10 mouse cellular contexts compared by ENCODE assay signal in genomic region chr5:140997767-140998166, GRCm38 (mm10). TPM values are rescaled to one million over a fixed set of nuclear protein-coding genes. Genes with fewer than 3 reads are reported as not detected.
DNase-seq lines count a peak whose midpoint lies in the region; ATAC-seq and TF ChIP-seq lines count a peak whose summit lies in the region.
"Had no signal": no experiment of that assay in that cellular context is flagged by ENCODE, and none has a peak within 500 bp of the region (broad histone marks: within the 10 kb centered on the region; RNA-seq: fewer than 3 reads in every experiment).

No protein-coding gene starts in this region.

- no peak for DNase-seq in gastrocnemius, adult 2 months
- no peak for DNase-seq in gastrocnemius, postnatal 36 days
- no peak for DNase-seq in midbrain, postnatal 0 days (ENCODE audit: low spot score)
- peak; percentile 75 for DNase-seq in induced T-regulatory cell, adult 2 months (ENCODE audit: low read depth)
- DNase-seq in frontal cortex, postnatal 10 days (ENCODE audit: low spot score in 2 of 2), result no peak
- DNase-seq in adrenal gland, postnatal 25 days, result no peak
- no peak for DNase-seq in gastrocnemius, adult 18-20 months (ENCODE audit: low spot score)

- no peak overlapping the region for H3K9ac ChIP-seq in midbrain, postnatal 0 days (replicated peaks; ENCODE audit: low read length, poor library complexity, severe bottlenecking)
- H3K9ac ChIP-seq in midbrain, embryonic 16.5 days (ENCODE audit: low read depth, low read length), result no peak overlapping the region
- H3K9ac ChIP-seq: neural tube, embryonic 13.5 days had no signal

- H3K27ac ChIP-seq in gastrocnemius, adult 2 months, result no peak overlapping the region
- no peak overlapping the region for H3K27ac ChIP-seq in midbrain, postnatal 0 days (ENCODE audit: low read depth, low read length)
- no peak overlapping the region for H3K27ac ChIP-seq in midbrain, embryonic 16.5 days (ENCODE audit: low read length)
- H3K27ac ChIP-seq: limb, embryonic 10.5 days; neural tube, embryonic 13.5 days had no signal

- peak; percentile 17; the same call in 1 of the 2 replicates for TF ChIP-seq CTCF in gastrocnemius, adult 2 months (IDR thresholded peaks at IDR 0.05)
- peak; percentile 39; the same call in 1 of the 2 replicates for TF ChIP-seq CTCF in midbrain, postnatal 0 days (IDR thresholded peaks at IDR 0.05)

- H3K4me2 ChIP-seq in midbrain, postnatal 0 days (ENCODE audit: low read depth, low read length, poor library complexity, severe bottlenecking), result no peak overlapping the region
- H3K4me2 ChIP-seq in midbrain, embryonic 16.5 days (ENCODE audit: low read length), result no peak overlapping the region
- H3K4me2 ChIP-seq: neural tube, embryonic 13.5 days had no signal

- no peaks in the 10 kb centered on the region for H3K27me3 ChIP-seq in midbrain, postnatal 0 days (ENCODE audit: insufficient read depth, low read length)
- H3K27me3 ChIP-seq in midbrain, embryonic 16.5 days (ENCODE audit: control insufficient read depth, insufficient read depth, low read depth, low read length), result no peaks in the 10 kb centered on the region
- H3K27me3 ChIP-seq: neural tube, embryonic 13.5 days had no signal

- no peaks in the 10 kb centered on the region for H3K4me1 ChIP-seq in midbrain, postnatal 0 days (ENCODE audit: insufficient read depth, low read length)
- no peaks in the 10 kb centered on the region for H3K4me1 ChIP-seq in midbrain, embryonic 16.5 days (ENCODE audit: control insufficient read depth, insufficient read depth, low read length)
- H3K4me1 ChIP-seq: neural tube, embryonic 13.5 days had no signal

- intact Hi-C loops in gastrocnemius, adult 2 months (cut with DNase I), result no loop called here
- intact Hi-C loops in gastrocnemius, postnatal 36 days (cut with DNase I), result no loop called here

- no peak for ATAC-seq in midbrain, postnatal 0 days (ENCODE audit: low FRiP score)
- ATAC-seq in midbrain, embryonic 16.5 days, result no peak

- no peaks in the 10 kb centered on the region for H3K36me3 ChIP-seq in midbrain, postnatal 0 days (ENCODE audit: insufficient read depth, low read length)
- no peaks in the 10 kb centered on the region for H3K36me3 ChIP-seq in midbrain, embryonic 16.5 days (ENCODE audit: control insufficient read depth, insufficient read depth, low read length)
- H3K36me3 ChIP-seq: limb, embryonic 10.5 days; neural tube, embryonic 13.5 days had no signal

- no peaks in the 10 kb centered on the region for H3K9me3 ChIP-seq in midbrain, postnatal 0 days (ENCODE audit: low read length)
- no peaks in the 10 kb centered on the region for H3K9me3 ChIP-seq in midbrain, embryonic 16.5 days (replicated peaks; ENCODE audit: control insufficient read depth, low read length, poor library complexity, severe bottlenecking)
- H3K9me3 ChIP-seq: limb, embryonic 10.5 days; neural tube, embryonic 13.5 days had no signal

- 82% methylated on average over 4 of the region's 4 CpGs for WGBS in midbrain, postnatal 0 days
- WGBS in midbrain, embryonic 16.5 days, result 82% methylated on average over 4 of the region's 4 CpGs

- no peak overlapping the region for H3K4me3 ChIP-seq in gastrocnemius, adult 2 months
- H3K4me3 ChIP-seq in midbrain, postnatal 0 days (ENCODE audit: low read depth, low read length), result no peak overlapping the region
- H3K4me3 ChIP-seq in midbrain, embryonic 16.5 days (ENCODE audit: low read depth, low read length), result no peak overlapping the region
- H3K4me3 ChIP-seq: limb, embryonic 10.5 days; neural tube, embryonic 13.5 days had no signal

RNA-seq across cellular contexts. Expression of gene Card11, which starts 2.6 kb away (rescaled TPM):
- total RNA-seq in gastrocnemius, adult 2 months (2021), result under 1 TPM; 0.17 to 0.23 TPM
- 1 to 10 TPM in 1 of 2 experiments, under 1 TPM in 1; 0.51 to 1.1 TPM for total RNA-seq in gastrocnemius, postnatal 36 days (2021)
- total RNA-seq in midbrain, postnatal 0 days (2014; rRNA removed), result 0.19 TPM in 1 of 2 replicates, not detected in the other
- 0.09 and 0.28 TPM in 2 replicates for polyA plus RNA-seq in midbrain, postnatal 0 days (2015; fragmentation: Nextera tagmentation; extraction: Ambion mirVana)
- 0.11 TPM in 1 of 2 replicates, not detected in the other for polyA plus RNA-seq in midbrain, embryonic 16.5 days (2015; fragmentation: Nextera tagmentation; extraction: Ambion mirVana)
- 0.30 TPM in 1 of 2 replicates, not detected in the other for total RNA-seq in adrenal gland, postnatal 25 days (2021)
- total RNA-seq in gastrocnemius, adult 18-20 months (2021), result under 1 TPM; 0.43 to 0.55 TPM
